Mouse (Mus musculus): ENCODE data around the gene Cyp39a1.
A peak's percentile ranks its signal among the peaks of the same experiment; 100 is the strongest.

DNA sequence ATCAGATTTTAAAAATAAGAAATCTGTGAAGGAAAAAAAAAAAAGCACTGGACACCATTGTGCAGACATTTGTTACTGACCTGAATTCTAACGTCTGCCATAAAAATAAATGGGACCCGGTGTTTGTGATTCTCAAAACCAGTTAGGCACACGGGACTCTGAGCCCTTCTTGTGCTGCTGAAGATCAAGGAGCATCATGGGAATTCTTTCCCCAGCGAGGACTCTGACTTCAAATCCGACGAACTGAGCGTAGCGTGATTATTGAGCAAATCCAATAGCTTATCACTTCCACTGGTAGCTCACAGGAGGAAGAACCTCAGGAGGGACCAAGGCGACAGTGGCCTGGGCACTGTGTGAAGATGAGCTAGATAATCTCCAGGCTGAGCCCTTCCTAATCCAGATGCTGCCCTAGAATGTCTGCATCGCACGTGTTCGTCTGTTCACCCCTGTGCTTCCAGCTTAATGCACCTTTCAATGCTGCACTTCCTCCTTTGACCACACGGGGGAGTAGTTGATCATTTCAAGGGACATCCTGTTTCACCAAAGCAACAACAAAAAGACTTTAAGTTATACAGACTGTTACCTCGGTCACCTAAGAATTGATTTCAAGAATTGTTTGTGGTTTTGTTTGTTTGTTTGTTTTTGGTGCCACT is 31.9 kb downstream of the Cyp39a1 start:
- TF ChIP-seq POLR2A (IDR thresholded peaks at IDR 0.05; ENCODE audit: borderline replicate concordance, extremely low read depth, insufficient read depth, insufficient read length, poor library complexity, severe bottlenecking) (no peak), CTCF (IDR thresholded peaks at IDR 0.05; ENCODE audit: borderline replicate concordance, extremely low read depth, insufficient read depth, insufficient read length) (peak; percentile 91)

Data from brain, embryonic 14.5 days (tissue).